Mouse (Mus musculus): ENCODE results near the gene Vamp2. TPM values are rescaled to one million over a fixed set of nuclear protein-coding genes. Genes with fewer than 3 reads are reported as not detected.

Gene Vamp2
- total and polyA plus RNA-seq, 2 experiments from 2014 or later, result 25.2 to 59.2 TPM

GRCm38 (mm10) chr11:69066163-69066861 lies 22.0 kb upstream of the Vamp2 start:
- peak overlapping the region; percentile 27 for H3K4me3 ChIP-seq (ENCODE audit: low read depth, low read length)

DNA sequence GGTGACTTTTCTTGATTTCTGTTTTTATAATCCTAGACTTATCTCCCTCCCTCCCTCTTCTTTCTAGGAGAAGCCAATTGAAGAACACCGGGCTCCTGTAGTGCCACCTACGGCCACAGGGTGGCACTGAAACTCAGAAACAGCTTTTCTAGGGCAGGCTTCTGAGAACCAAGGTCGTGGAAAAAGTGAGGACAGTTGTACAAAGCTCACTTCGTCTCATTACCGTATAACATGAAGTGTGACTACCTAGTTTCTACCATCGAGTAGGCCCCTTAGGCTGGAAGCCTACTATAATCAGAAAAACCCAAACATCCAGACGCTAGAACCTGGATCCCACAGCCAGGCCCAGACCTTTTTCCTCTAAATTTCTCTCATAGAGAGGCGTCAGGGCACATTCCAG lies 21.3 kb upstream of the Vamp2 start:
- Histone ChIP-seq H3K36me3 (replicated peaks; ENCODE audit: control insufficient read depth, insufficient read depth, low read length) (no peaks in the 10 kb centered on the region), H3K4me2 (ENCODE audit: low read depth, low read length) (peak overlapping the region; percentile 59; the same call in 1 of the 2 replicates), H3K4me3 (ENCODE audit: low read depth, low read length) (no peak overlapping the region), H3K27ac (ENCODE audit: low read depth) (peak overlapping the region; percentile 75), H3K9ac (replicated peaks; ENCODE audit: low read depth, low read length) (peak overlapping the region; percentile 41; the same call in 1 of the 2 replicates), H3K4me1 (ENCODE audit: control insufficient read depth, insufficient read depth) (peaks cover 31% of the 10 kb centered on the region), H3K27me3 (ENCODE audit: control insufficient read depth, insufficient read depth, low read length) (no peaks in the 10 kb centered on the region), H3K9me3 (replicated peaks; ENCODE audit: control insufficient read depth, low read length) (no peaks in the 10 kb centered on the region)
- ATAC-seq (ENCODE audit: insufficient read depth, low read depth), result peak; percentile 22; the same call in 1 of the 2 replicates
- WGBS, result 5% methylated on average over 8 of the region's 8 CpGs
- peak; percentile 94 for DNase-seq (ENCODE audit: low spot score)
- TF ChIP-seq EP300 (IDR thresholded peaks at IDR 0.05; ENCODE audit: low read depth), result no peak
- TF ChIP-seq CTCF (IDR thresholded peaks at IDR 0.05; ENCODE audit: low read depth), result peak; percentile 87

More at GRCm38 (mm10) chr11:69066163-69066861, 22.0 kb upstream of the Vamp2 start:
- no peaks in the 10 kb centered on the region for H3K27me3 ChIP-seq (ENCODE audit: control insufficient read depth, insufficient read depth, low read length)
- H3K4me2 ChIP-seq (ENCODE audit: low read depth, low read length), result peak overlapping the region; percentile 59
- no peak for TF ChIP-seq CTCF (IDR thresholded peaks at IDR 0.05; ENCODE audit: low read depth)
- no peak for TF ChIP-seq EP300 (IDR thresholded peaks at IDR 0.05; ENCODE audit: low read depth)
- no peak for ATAC-seq (ENCODE audit: insufficient read depth, low read depth)
- DNase-seq (ENCODE audit: low spot score), result peak; percentile 32
- H3K36me3 ChIP-seq (replicated peaks; ENCODE audit: control insufficient read depth, insufficient read depth, low read length), result no peaks in the 10 kb centered on the region
- H3K27ac ChIP-seq (ENCODE audit: low read depth), result peak overlapping the region; percentile 58
- 3% methylated on average over 29 of the region's 29 CpGs for WGBS
- H3K9ac ChIP-seq (replicated peaks; ENCODE audit: low read depth, low read length), result peak overlapping the region; percentile 41; the same call in 1 of the 2 replicates
- H3K9me3 ChIP-seq (replicated peaks; ENCODE audit: control insufficient read depth, low read length), result no peaks in the 10 kb centered on the region
- H3K4me1 ChIP-seq (ENCODE audit: control insufficient read depth, insufficient read depth), result peaks cover 36% of the 10 kb centered on the region

DNA sequence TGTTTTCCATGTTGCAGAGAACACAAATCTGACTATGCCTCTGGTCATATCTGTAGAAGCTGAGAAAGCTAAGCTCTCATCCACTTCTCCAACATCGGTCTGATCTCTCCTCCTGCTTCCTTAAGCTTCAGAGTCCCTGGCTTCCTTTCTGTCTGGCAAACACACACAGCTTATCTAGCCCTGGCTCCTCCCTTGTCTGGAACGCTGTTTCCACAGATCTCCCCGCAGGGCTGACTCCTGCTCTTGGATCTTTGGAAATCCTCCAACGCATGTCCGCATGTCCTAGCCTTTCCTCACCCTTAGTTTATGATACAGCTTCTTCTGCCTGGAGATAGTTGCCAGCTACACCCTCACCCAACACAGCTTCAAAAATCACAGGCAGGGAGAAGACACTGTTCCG lies 20.7 kb upstream of the Vamp2 start:
- ATAC-seq (ENCODE audit: insufficient read depth, low read depth) (no peak), DNase-seq (ENCODE audit: low spot score) (peak; percentile 78)
- 0 out of 2 replicates have a peak overlapping the region, but pooled peaks have one; percentile 8 for H3K4me3 ChIP-seq (ENCODE audit: low read depth, low read length)
- 6% methylated on average over 6 of the region's 6 CpGs for WGBS
- TF ChIP-seq EP300 (IDR thresholded peaks at IDR 0.05; ENCODE audit: low read depth) (no peak; the same call in 1 of the 2 replicates), CTCF (IDR thresholded peaks at IDR 0.05; ENCODE audit: low read depth) (no peak)
- H3K27ac ChIP-seq (ENCODE audit: low read depth), result peak overlapping the region; percentile 75
- no peaks in the 10 kb centered on the region for H3K36me3 ChIP-seq (replicated peaks; ENCODE audit: control insufficient read depth, insufficient read depth, low read length)
- peak overlapping the region; percentile 28 for H3K4me2 ChIP-seq (ENCODE audit: low read depth, low read length)
- H3K27me3 ChIP-seq (ENCODE audit: control insufficient read depth, insufficient read depth, low read length), result no peaks in the 10 kb centered on the region
- no peaks in the 10 kb centered on the region for H3K9me3 ChIP-seq (replicated peaks; ENCODE audit: control insufficient read depth, low read length)
- H3K4me1 ChIP-seq (ENCODE audit: control insufficient read depth, insufficient read depth), result peaks cover 30% of the 10 kb centered on the region
- peak overlapping the region; percentile 44 for H3K9ac ChIP-seq (replicated peaks; ENCODE audit: low read depth, low read length)

- ATAC-seq (ENCODE audit: insufficient read depth, low read depth) (no peak), DNase-seq (ENCODE audit: low spot score) (no peak)
- no peaks in the 10 kb centered on the region for H3K27me3 ChIP-seq (ENCODE audit: control insufficient read depth, insufficient read depth, low read length)
- H3K36me3 ChIP-seq (replicated peaks; ENCODE audit: control insufficient read depth, insufficient read depth, low read length), result no peaks in the 10 kb centered on the region
- H3K4me3 ChIP-seq (ENCODE audit: low read depth, low read length), result peak overlapping the region; percentile 61
- peaks cover 22% of the 10 kb centered on the region for H3K4me1 ChIP-seq (ENCODE audit: control insufficient read depth, insufficient read depth)
- H3K27ac ChIP-seq (ENCODE audit: low read depth), result peak overlapping the region; percentile 82
- 1% methylated on average over 13 of the region's 13 CpGs for WGBS
- H3K9ac ChIP-seq (replicated peaks; ENCODE audit: low read depth, low read length), result peak overlapping the region; percentile 70
- peak overlapping the region; percentile 89 for H3K4me2 ChIP-seq (ENCODE audit: low read depth, low read length)
- no peak for TF ChIP-seq EP300 (IDR thresholded peaks at IDR 0.05; ENCODE audit: low read depth)
- TF ChIP-seq CTCF (IDR thresholded peaks at IDR 0.05; ENCODE audit: low read depth), result no peak
- H3K9me3 ChIP-seq (replicated peaks; ENCODE audit: control insufficient read depth, low read length), result no peaks in the 10 kb centered on the region
These were observed 18.2 kb upstream of the Vamp2 start for GRCm38 (mm10) chr11:69070093-69070492.

DNA sequence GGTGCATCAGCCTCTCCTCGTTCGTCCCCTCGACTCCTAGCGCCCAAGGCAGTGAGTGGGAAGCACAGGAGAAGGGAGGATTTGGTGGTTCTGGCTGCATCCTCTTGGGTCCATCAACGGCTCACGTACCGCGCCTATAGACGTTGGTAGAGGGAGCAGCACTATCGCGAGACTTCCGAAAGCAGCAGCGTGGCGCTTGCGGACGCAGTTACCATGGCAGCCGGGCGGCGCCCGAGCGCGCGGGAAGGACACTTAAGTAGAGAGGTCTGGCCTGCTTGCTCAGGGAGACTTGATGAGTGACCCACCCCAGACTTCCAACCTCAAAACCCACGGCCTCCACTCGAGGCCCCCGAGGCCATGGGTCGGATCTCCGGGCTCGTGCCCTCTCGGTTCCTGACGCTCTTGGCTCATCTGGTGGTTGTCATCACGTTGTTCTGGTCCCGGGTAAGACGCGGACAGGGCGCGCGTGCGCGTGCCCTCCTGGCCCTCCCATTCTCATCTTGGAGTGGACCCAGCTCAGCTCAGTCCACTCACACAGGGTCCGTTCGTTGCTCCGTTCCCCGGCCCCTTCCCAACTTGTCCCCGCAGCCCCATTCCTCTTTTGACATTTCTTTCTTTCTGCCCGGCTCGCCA lies 17.6 kb upstream of the Vamp2 start, which contains the start of gene Tmem107:
Gene Tmem107 (plus strand): TSS at position 217 of the 633 bp plus-strand sequence.
- TF ChIP-seq EP300 (IDR thresholded peaks at IDR 0.05; ENCODE audit: low read depth), result peak; percentile 89
- no peak for TF ChIP-seq CTCF (IDR thresholded peaks at IDR 0.05; ENCODE audit: low read depth)
- peak; percentile 94 for DNase-seq (ENCODE audit: low spot score)
- ATAC-seq (ENCODE audit: insufficient read depth, low read depth), result peak; percentile 73
- H3K36me3 ChIP-seq (replicated peaks; ENCODE audit: control insufficient read depth, insufficient read depth, low read length), result no peaks in the 10 kb centered on the region
- peak within 1 kb of the TSS; percentile 89 for H3K4me2 ChIP-seq (ENCODE audit: low read depth, low read length)
- peak within 1 kb of the TSS; percentile 70 for H3K9ac ChIP-seq (replicated peaks; ENCODE audit: low read depth, low read length)
- H3K4me1 ChIP-seq (ENCODE audit: control insufficient read depth, insufficient read depth), result peaks cover 22% of the 10 kb centered on the region
- H3K27me3 ChIP-seq (ENCODE audit: control insufficient read depth, insufficient read depth, low read length), result no peaks in the 10 kb centered on the region
- no peaks in the 10 kb centered on the region for H3K9me3 ChIP-seq (replicated peaks; ENCODE audit: control insufficient read depth, low read length)
- WGBS, result under 1% methylated on average over 47 of the region's 47 CpGs
- H3K27ac ChIP-seq (ENCODE audit: low read depth), result peak within 1 kb of the TSS; percentile 82
- peak within 1 kb of the TSS; percentile 61 for H3K4me3 ChIP-seq (ENCODE audit: low read depth, low read length)
